Mouse (Mus musculus): ENCODE results near the gene Ptprj.

DNA sequence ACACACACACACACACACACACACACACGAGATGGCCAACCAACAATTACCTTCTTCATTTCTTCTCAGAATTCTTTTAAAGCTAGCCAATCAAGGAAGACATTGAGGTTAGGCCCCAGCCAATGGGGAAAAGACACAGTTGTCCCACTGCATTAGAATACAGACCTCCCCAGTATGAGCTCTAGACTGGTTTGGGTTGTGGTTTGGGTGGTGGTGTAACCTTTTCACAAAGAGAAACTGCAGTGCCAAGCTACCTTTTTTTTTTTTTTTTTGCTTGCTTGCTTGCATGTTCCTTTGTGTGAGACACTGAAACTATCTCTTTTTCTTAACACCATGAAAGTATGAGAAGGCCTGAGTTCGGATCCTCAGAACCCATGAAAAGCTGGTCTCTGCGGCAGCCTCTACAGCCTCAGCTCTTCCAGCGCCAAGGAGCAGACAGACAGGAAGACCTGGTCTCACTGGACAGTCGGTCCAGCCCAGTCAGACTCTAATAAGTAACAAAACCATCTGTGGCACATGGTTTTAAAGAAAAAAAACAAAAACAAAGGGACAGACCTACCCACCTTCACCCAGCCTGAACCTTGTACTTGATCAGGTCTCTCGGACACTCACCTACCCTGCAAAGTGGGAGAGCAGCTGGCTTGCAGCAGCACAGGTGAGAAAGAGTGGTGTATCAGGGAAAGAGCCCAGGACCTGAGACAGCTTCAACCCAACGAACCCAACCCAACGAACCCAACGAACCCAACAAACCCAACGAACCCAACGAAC lies 92.8 kb downstream of the Ptprj start:
- TF ChIP-seq CTCF (IDR thresholded peaks at IDR 0.05; ENCODE audit: insufficient read depth, low read depth, low read length) (no peak), POLR2A (IDR thresholded peaks at IDR 0.05; ENCODE audit: insufficient read depth, low read depth, low read length) (no peak)

Data from olfactory bulb, adult 2 months (tissue).